Mouse (Mus musculus) neural tube, embryonic 13.5 days (tissue): ENCODE results near the gene Gm20721. TPM values are rescaled to one million over a fixed set of nuclear protein-coding genes. Genes with fewer than 3 reads are reported as not detected.
A peak's percentile ranks its signal among the peaks of the same experiment; 100 is the strongest.
"Not testable (repeated sequence)": the region's sequence is repeated elsewhere in the genome, so short reads cannot be mapped to it uniquely, and the experiment has no call there.

ENCODE experiments used
- ATAC-seq: fragments of 200-750 bp; cut with Nextera tagmentation; 2 replicates; pipeline ENCODE4 v1.8.0; 2017; ENCODE audit warnings: low read depth, mild to moderate bottlenecking, moderate TSS enrichment, moderate library complexity
- H3K27ac ChIP-seq: fragments of 300-500 bp; sonication (generic); replicated peaks from 2 replicates; pipeline ENCODE4 v1.5.1; 2015; ENCODE audit warnings: moderate library complexity, mild to moderate bottlenecking, inconsistent platforms
- H3K27me3 ChIP-seq: fragments of 300-500 bp; sonication (generic); 2 replicates; pipeline ENCODE4 v1.6.1; 2015; ENCODE audit warnings: mild to moderate bottlenecking, inconsistent platforms
- H3K36me3 ChIP-seq: fragments of 300-500 bp; sonication (generic); 2 replicates; pipeline ENCODE4 v1.6.1; 2015; ENCODE audit warnings: mild to moderate bottlenecking, inconsistent platforms
- H3K4me1 ChIP-seq: fragments of 300-500 bp; sonication (generic); replicated peaks from 2 replicates; pipeline ENCODE4 v1.6.1; 2015; ENCODE audit warnings: inconsistent platforms
- H3K4me2 ChIP-seq: fragments of 300-500 bp; sonication (generic); 2 replicates; pipeline ENCODE4 v1.6.1; 2015; ENCODE audit warnings: inconsistent platforms, mild to moderate bottlenecking, moderate library complexity
- H3K4me3 ChIP-seq: fragments of 300-500 bp; sonication (generic); 2 replicates; pipeline ENCODE4 v1.5.1; 2015; ENCODE audit warnings: mild to moderate bottlenecking, inconsistent platforms
- H3K9ac ChIP-seq: fragments of 300-500 bp; sonication (generic); 2 replicates; pipeline ENCODE4 v1.6.1; 2015; ENCODE audit warnings: moderate library complexity, mild to moderate bottlenecking, inconsistent platforms
- H3K9me3 ChIP-seq: fragments of 300-500 bp; sonication (generic); 2 replicates; pipeline ENCODE4 v1.6.1; 2016; ENCODE audit warnings: inconsistent platforms
- whole genome bisulfite sequencing: fragments of 180-500 bp; shearing (Covaris S2); methylation state at CpG from one replicate; pipeline ENCODE4 v1.1.7; 2015; 5-methylcytosine and 5-hydroxymethylcytosine counted together
- polyA plus RNA-seq: library from polyadenylated mRNA; unstranded; fragments of >200 nt; fragmentation: Nextera tagmentation; extraction: Ambion mirVana; gene quantifications from 2 replicates; pipeline ENCODE4 v1.2.1, GENCODE M21; 2015

Gene Gm20721
- 14.3 and 28.0 TPM in 2 replicates for polyA plus RNA-seq

DNA sequence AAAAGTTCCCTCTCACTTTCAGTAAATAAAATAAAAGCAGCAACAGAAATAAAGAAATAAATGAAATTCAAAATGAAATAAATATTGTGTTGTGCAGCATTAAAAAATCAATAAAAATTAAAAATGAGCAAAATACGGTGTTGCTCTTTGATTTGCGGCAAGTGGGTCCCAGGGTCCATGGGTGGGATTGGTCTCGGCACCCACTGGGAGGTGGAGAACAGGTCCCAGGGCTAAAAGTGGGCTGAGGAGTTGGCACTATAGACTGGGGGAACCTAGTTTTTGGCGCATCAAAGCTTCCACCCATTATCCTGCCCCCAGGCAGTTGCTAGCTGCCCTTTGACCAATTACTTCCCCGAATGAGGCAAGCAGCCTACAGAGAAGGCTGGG lies at the start of gene Gm20721:
TSS of gene Gm20721 (minus strand) at position 101 of the 387 bp plus-strand sequence.
- H3K27me3 ChIP-seq = no peaks in the 10 kb centered on the region
- H3K4me3 ChIP-seq = no peak within 1 kb of the TSS
- peaks cover 41% of the 10 kb centered on the region for H3K36me3 ChIP-seq
- H3K4me2 ChIP-seq = no peak within 1 kb of the TSS
- ATAC-seq = no peak
- H3K9ac ChIP-seq = no peak within 1 kb of the TSS
- H3K9me3 ChIP-seq = no peaks in the 10 kb centered on the region
- H3K27ac ChIP-seq = no peak within 1 kb of the TSS
- H3K4me1 ChIP-seq = peaks cover 40% of the 10 kb centered on the region
- 91% methylated on average over 5 of the region's 5 CpGs for WGBS

DNA sequence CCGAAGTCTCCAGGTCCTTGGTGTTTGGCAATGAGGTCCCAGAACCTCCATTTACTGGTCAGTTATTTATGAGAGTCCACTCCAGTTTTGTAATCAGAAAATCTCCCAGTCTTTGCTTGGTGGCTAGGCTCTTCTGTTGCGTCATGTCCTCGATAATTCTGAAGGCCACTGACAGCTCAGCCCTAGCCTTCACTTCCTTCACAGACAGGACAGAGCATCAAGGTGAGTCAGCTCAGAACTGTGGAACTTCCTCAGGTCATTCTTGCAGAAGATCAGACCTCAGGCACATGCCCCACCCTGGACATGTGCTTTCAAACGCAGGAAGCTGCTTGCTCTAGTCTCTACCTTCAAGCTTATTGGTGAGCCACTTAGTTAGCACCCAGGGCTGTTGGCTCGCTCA lies 46.9 kb upstream of the Gm20721 start:
- 80% methylated on average over 5 of the region's 5 CpGs for WGBS
- H3K27ac ChIP-seq = no peak overlapping the region
- H3K9me3 ChIP-seq = peaks cover 6% of the 10 kb centered on the region; the same call in 1 of the 2 replicates
- H3K36me3 ChIP-seq = no peaks in the 10 kb centered on the region
- no peaks in the 10 kb centered on the region for H3K4me1 ChIP-seq
- no peaks in the 10 kb centered on the region for H3K27me3 ChIP-seq
- H3K4me2 ChIP-seq = no peak overlapping the region
- no peak overlapping the region for H3K9ac ChIP-seq
- ATAC-seq = no peak
- H3K4me3 ChIP-seq = no peak overlapping the region

DNA sequence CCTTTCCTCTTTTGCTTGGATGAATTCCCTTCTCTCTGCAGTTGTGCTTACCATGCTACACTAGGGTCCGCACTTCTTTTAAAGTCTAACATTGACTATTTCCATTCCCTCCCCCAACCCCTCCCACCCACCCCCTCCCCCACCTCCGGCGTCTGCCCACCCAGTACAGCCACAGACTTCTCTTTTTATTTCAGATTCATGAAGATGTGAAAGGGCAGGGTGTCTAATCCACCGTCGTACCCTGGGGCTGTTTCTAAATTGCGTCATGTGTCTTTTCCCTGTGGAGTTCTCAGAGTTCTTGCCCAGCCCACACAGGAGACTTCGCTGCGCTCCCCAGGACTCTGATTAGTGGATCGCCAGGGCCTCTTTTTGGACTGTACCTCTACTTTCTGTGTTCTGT lies 46.0 kb upstream of the Gm20721 start:
- no peak overlapping the region for H3K4me3 ChIP-seq
- H3K4me1 ChIP-seq = no peaks in the 10 kb centered on the region
- H3K27me3 ChIP-seq = no peaks in the 10 kb centered on the region
- 66% methylated on average over 9 of the region's 9 CpGs for WGBS
- no peak overlapping the region for H3K9ac ChIP-seq
- no peak overlapping the region for H3K27ac ChIP-seq
- no peak for ATAC-seq
- H3K36me3 ChIP-seq = no peaks in the 10 kb centered on the region
- H3K9me3 ChIP-seq = peaks cover 6% of the 10 kb centered on the region; the same call in 1 of the 2 replicates
- no peak overlapping the region for H3K4me2 ChIP-seq

DNA sequence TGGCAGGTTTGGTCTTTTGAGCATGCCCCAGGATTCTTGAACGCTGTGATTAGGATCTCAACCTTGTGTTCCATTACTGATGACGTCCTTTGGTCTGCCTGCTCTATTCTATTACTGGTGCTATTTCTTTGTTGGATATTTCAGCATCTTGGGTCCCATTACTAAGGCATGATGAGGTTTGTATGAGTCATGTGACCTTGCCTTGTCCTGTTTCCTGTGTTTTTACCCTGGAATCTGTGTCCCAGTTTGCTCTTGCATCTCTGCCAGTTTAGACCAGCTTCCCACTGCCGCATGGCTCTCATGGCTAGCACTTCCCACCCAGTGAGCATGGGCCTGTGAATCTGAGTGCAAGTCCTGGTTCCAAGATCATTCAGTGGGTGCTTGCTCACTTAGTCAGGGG lies 45.4 kb upstream of the Gm20721 start:
- H3K9ac ChIP-seq = no peak overlapping the region
- no peak overlapping the region for H3K4me3 ChIP-seq
- H3K36me3 ChIP-seq = no peaks in the 10 kb centered on the region
- H3K27me3 ChIP-seq = no peaks in the 10 kb centered on the region
- ATAC-seq = no peak
- 93% methylated on average over 3 of the region's 3 CpGs for WGBS
- H3K4me1 ChIP-seq = no peaks in the 10 kb centered on the region
- no peak overlapping the region for H3K27ac ChIP-seq
- H3K9me3 ChIP-seq = peaks cover 6% of the 10 kb centered on the region; the same call in 1 of the 2 replicates
- H3K4me2 ChIP-seq = no peak overlapping the region

DNA sequence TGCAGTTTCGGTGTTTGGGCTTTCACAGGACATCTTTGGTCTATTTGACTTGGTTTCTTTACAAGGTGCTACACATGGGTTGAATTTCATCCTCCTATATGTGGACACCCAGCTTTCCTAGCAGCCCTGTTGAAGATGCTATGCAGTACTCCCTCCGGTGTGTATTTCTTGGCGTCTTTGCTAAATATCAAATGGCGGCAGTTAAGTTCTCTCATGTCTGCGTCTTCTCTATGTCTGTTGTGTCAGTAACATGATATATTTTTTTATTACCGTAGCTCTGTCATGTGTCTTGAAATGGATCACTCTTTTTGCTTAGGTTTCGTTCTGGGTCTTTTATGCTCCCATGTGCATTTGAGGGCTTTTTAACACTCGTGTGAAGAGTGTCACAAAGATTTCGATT lies 34.5 kb upstream of the Gm20721 start:
- Histone ChIP-seq H3K4me3 (no peak overlapping the region), H3K27me3 (no peaks in the 10 kb centered on the region), H3K36me3 (no peaks in the 10 kb centered on the region), H3K4me2 (no peak overlapping the region), H3K9ac (no peak overlapping the region), H3K27ac (no peak overlapping the region), H3K9me3 (no peaks in the 10 kb centered on the region), H3K4me1 (no peaks in the 10 kb centered on the region)
- WGBS = 91% methylated on average over 9 of the region's 9 CpGs
- ATAC-seq = no peak

DNA sequence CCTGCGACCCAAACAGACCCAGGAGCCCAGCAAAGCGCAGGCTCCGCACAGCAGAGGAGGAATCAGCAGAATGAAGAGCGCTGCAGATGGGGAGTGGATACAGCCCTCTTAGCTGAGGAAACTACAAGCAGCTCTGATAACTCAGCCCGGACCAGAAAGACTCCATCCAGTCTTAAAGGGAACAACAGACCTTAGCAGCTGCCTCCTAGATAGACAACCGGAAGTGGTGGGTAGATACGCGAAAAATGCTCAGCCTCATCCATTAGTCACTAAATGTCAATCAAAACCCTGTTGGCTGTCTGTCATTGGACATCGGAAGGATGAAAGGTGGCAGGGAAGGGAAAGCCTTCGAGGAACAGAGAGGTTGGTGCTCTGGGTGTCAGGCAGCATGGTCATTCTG lies 20.1 kb upstream of the Gm20721 start:
- no peak overlapping the region for H3K27ac ChIP-seq
- no peak overlapping the region for H3K9ac ChIP-seq
- H3K4me3 ChIP-seq = no peak overlapping the region
- no peaks in the 10 kb centered on the region for H3K36me3 ChIP-seq
- H3K4me2 ChIP-seq = no peak overlapping the region
- WGBS = 88% methylated on average over 10 of the region's 10 CpGs
- H3K27me3 ChIP-seq = no peaks in the 10 kb centered on the region
- no peaks in the 10 kb centered on the region for H3K9me3 ChIP-seq
- no peak for ATAC-seq
- no peaks in the 10 kb centered on the region for H3K4me1 ChIP-seq

DNA sequence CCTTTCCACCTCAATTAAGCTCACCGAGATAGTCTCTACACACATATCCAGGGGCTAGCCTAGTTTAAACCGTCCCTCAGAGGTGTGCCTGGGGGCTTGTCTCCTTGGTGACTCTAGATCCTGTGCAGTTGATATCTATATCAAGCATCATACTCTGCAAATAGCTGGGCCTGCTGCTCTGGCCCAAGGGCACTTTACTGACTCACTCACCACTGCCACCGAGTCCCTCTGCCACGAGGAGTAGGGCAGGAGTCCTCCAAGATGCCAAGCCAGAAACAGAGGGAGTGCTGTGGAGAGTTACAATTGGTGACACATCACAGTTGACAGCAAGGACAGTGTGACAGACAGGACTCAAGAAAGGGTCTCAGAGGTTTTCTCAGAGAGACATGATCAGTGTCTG lies 13.1 kb upstream of the Gm20721 start:
- no peak overlapping the region for H3K27ac ChIP-seq
- 79% methylated on average over 4 of the region's 4 CpGs for WGBS
- no peaks in the 10 kb centered on the region for H3K27me3 ChIP-seq
- no peak overlapping the region for H3K4me3 ChIP-seq
- no peaks in the 10 kb centered on the region for H3K36me3 ChIP-seq
- H3K9ac ChIP-seq = no peak overlapping the region
- H3K4me1 ChIP-seq = no peaks in the 10 kb centered on the region
- H3K4me2 ChIP-seq = no peak overlapping the region
- ATAC-seq = no peak
- H3K9me3 ChIP-seq = no peaks in the 10 kb centered on the region

DNA sequence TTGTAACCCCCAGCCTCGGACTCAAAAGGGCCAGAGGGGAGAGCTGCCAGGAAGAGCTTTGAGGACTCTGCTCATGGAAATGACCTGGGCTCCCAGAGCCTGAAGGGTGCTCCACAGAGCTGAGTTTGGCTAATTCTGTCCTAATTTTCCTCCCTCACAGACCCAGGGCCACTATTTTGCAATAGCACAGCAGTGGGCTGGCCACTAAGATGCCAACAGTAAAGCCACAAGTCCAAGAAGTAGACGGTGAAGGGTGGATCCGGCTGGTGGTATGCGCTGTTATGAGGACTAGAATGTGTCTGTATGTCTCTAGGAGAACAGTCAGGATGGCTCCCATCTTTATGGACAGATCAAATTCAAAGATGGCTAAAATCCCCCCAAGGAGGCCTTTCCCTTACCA lies 12.0 kb upstream of the Gm20721 start:
- Histone ChIP-seq H3K27ac (no peak overlapping the region), H3K4me3 (no peak overlapping the region), H3K27me3 (no peaks in the 10 kb centered on the region), H3K9ac (no peak overlapping the region), H3K4me1 (no peaks in the 10 kb centered on the region), H3K4me2 (no peak overlapping the region), H3K9me3 (0 out of 2 replicates have a peak, but pooled peaks cover 3% of the 10 kb centered on the region), H3K36me3 (no peaks in the 10 kb centered on the region)
- WGBS = 88% methylated on average over 4 of the region's 4 CpGs
- no peak for ATAC-seq

DNA sequence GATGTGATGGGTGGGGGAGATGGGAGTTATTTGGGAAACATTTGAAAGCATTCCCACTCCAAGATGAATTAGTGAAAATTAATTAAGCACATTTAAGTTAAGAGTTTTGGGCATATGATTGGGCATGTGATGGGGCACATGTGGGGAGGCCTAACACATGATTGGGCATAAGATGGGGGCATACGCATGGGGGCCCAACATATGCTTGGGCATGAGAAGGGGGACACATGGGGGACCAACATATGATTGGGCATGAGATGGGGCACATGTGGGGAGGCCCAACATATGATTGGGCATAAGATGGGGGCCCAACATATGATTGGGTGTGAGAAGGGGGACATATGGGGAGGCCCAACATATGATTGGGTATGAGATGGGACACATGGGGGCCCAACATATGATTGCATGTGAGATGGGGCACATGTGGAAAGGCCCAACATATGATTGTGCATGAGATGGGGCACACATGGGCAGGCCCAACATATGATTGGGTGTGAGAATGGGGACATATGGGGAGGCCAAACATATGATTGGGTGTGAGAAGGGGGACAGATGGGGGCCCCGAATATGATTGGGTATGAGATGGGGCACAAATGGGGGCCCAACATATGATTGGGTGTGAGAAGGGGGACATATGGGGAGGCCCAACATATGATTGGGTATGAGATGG lies 622 bp upstream of the Gm20721 start:
- H3K27ac ChIP-seq, ATAC-seq, H3K27me3 ChIP-seq, H3K4me2 ChIP-seq, H3K9me3 ChIP-seq, H3K4me3 ChIP-seq, H3K9ac ChIP-seq: not testable (repeated sequence)
- Histone ChIP-seq H3K4me1 (peaks cover 34% of the 10 kb centered on the region), H3K36me3 (peaks cover 38% of the 10 kb centered on the region)
- 97% methylated on average over 2 of the region's 2 CpGs for WGBS

DNA sequence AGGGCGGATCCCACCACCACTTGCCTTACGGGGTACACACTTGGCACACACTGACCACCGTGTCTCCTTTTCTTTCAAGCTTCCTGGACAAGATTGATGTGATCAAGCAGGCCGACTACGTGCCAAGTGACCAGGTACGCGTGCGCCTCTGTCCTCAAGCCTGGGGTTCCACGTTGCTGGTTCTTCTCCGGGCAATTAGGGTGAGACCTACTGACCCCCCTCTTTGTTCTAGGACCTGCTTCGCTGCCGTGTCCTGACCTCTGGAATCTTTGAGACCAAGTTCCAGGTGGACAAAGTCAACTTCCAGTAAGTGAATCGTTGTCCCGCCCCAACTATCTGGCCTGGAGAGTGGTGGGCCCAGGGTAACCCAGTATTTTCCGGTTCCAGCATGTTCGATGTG lies 1.5 kb downstream of the Gm20721 start:
- Histone ChIP-seq H3K4me1 (peaks cover 56% of the 10 kb centered on the region), H3K9ac (no peak overlapping the region), H3K36me3 (peaks cover 43% of the 10 kb centered on the region), H3K4me3 (no peak overlapping the region), H3K27me3 (no peaks in the 10 kb centered on the region), H3K27ac (peak overlapping the region; percentile 62; the same call in 1 of the 2 replicates), H3K9me3 (no peaks in the 10 kb centered on the region), H3K4me2 (no peak overlapping the region)
- 91% methylated on average over 16 of the region's 16 CpGs for WGBS
- ATAC-seq = no peak

DNA sequence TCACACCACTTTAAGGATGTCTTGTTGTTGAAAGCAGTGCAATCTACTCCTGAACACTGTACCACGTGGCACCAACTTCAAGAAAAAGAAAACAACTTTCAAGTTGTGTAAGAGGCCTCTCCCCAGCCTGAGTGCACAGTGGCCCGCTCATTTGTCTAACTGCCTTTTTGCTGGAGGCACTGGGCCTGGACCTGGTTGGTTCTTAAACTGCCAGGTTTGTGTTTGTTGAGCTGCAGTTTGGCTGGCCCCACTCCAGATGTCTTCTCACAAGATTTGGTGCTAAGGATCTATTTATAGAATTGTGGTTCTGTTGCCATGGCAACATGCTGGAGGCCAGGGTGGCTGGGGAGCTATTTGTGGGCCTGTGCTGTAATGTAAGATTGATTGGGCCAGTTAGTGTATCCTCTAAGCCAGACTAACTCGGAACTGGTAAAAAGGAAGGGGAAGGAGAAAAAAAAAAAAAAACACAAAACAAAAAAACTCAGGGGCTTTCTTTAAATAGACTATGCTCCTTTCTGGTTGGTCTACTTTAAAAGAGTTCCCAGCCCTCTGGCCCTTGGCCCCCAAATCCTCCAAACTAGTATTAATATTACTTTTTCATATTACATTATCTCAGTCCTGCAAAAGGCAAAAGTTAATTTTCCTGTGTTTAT lies 2.4 kb downstream of the Gm20721 start:
- H3K27me3 ChIP-seq = no peaks in the 10 kb centered on the region
- peaks cover 60% of the 10 kb centered on the region for H3K4me1 ChIP-seq
- H3K36me3 ChIP-seq = peaks cover 43% of the 10 kb centered on the region
- peak overlapping the region; percentile 79 for H3K27ac ChIP-seq
- no peaks in the 10 kb centered on the region for H3K9me3 ChIP-seq
- 21% methylated on average over 3 of the region's 3 CpGs for WGBS
- H3K4me3 ChIP-seq = no peak overlapping the region
- peak overlapping the region; percentile 33 for H3K4me2 ChIP-seq
- H3K9ac ChIP-seq = no peak overlapping the region
- ATAC-seq = peak; percentile 82

DNA sequence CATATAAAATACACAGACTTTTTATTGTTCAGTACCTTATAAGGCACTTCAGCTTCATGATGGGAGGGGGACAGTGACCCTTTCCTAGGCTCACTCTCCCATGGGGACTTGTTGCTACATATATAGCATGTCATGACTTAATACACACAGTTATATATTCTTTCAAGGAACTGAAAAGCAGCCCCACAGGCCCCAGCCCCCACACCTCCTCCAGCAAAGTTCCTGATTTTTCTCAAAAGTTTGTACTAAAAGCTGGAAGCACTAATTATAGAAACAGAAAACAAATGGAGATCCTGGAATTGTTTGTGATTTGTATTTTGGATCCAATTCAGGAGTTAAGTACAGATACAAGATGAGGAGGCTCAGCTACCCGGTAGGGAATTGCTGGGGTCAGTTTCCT lies 2.9 kb downstream of the Gm20721 start:
- 42% methylated on average over 1 of the region's 1 CpGs for WGBS
- peaks cover 43% of the 10 kb centered on the region for H3K36me3 ChIP-seq
- H3K27me3 ChIP-seq = no peaks in the 10 kb centered on the region
- H3K4me1 ChIP-seq = peaks cover 66% of the 10 kb centered on the region
- no peak overlapping the region for H3K4me3 ChIP-seq
- no peak overlapping the region for H3K9ac ChIP-seq
- peak overlapping the region; percentile 79 for H3K27ac ChIP-seq
- no peaks in the 10 kb centered on the region for H3K9me3 ChIP-seq
- ATAC-seq = no peak
- H3K4me2 ChIP-seq = peak overlapping the region; percentile 33
